Mouse (Mus musculus) 3134 (cell line): ENCODE measurements around the gene Smchd1.
"Not testable (repeated sequence)": the region's sequence is repeated elsewhere in the genome, so short reads cannot be mapped to it uniquely, and the experiment has no call there.

Experiments used
- DNase-seq: peaks from one replicate; pipeline ENCODE4 v3.0.0-alpha.2; 2011; ENCODE audit warnings: low spot score; ENCODE audit not compliant: insufficient read length; ENCODE audit errors: extremely low read depth

Smchd1 gene

DNA sequence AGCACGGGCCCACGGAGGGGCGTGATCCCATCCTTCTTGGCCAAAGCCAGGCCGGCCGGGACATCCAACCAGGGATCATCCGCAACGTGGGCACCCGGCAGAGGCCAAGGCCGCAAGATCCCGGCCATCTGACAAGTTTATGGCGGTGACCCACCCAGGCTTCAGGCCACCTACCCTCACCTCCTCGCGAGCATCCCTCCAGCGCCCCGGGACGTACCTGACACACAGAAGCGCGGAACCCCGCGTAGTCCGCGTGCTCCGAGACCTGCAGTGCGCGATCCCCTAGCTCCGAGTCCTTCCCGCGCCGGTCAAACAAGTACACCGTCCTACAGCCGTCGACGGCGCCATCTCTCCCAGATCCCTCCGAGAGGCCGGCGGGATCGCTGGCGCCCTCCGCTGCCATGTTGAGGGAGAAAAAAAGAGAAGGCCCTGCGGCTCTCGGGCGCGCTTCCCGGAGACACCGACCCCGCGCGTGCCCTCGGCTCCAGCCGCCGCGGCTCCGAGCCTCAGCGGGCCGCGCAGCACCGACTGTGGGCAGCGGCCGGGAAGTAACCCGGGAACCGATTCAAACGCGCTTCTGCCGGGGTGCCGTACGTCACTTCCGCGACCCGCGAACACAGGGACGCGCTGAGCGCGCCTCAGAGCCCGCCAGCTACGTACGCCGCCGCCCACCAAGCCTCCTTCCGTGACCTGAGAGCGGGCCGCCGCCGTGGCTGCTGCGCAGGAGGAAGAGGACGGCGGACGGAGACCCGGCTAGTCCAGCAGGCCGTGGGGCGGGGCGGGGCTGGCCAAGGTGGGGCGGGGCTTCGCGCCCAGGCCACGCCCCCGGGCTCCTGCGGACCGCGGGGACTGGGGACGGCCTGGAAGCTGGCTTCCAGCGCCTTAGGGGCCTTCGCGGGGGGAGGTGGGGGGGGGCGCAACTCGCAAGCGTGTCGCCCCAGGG is at the start of gene Smchd1:
Gene Smchd1, minus strand, starts transcription at position 582 of the 943 bp plus-strand sequence.
- peak; percentile 98 for DNase-seq

DNA sequence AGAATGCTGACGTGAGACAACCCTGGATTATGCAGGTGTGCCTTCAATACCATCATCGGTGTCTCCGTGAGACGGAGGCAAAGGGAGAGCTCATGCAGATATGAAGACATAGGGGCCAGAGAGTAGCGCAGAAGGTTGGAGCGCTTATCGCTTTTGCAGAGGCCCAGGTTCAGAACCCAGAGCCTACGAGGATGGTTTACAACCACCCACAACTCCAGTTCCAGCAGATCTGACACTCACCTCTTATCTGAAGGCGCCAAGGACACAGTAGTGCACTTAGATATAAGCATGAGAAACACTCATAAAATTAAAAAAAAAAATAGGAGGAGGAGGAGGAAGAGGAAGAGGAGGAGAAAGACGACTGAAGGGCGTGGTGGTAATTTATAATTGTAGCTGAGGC is 35.2 kb upstream of the Smchd1 start:
- DNase-seq, result no peak

DNA sequence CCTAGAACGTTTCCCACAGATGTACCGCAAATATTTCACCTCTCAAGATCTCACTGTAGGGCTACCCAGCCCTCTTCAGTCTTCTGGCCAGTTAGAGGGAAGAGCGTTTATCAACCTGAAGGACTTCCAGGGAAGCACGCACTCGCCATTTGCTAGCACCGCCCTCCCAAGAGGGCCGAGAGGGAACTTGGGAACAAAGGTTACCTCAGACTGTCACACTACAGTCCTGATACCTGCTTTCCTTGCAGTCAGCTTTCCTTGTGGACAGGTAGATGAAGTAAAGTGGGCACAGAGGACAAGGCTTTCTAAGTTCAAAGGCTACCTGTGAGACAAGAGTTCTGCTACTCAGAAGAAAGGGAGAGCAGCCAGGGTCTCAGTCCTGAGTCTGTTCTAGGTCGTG is 31.7 kb upstream of the Smchd1 start:
- DNase-seq, result no peak

DNA sequence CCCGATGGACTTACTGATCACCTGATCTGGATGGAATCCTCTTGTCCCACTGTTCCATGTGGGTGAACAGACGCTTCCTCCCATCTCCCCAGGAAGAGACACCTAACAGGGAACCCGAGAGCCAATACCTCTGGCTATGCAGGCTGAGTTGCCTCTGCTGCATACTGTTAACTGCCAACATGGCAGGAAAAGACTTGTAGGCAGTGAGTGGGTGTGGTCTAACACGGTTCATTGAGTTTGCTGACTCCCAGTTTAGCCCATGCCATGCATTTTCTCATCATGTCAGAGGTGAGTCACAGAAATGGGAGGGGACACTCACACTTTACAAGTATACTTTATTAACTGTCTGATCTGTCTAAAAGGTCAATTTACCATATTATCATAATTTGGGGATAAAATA is 20.6 kb upstream of the Smchd1 start:
- DNase-seq, result peak; percentile 21

DNA sequence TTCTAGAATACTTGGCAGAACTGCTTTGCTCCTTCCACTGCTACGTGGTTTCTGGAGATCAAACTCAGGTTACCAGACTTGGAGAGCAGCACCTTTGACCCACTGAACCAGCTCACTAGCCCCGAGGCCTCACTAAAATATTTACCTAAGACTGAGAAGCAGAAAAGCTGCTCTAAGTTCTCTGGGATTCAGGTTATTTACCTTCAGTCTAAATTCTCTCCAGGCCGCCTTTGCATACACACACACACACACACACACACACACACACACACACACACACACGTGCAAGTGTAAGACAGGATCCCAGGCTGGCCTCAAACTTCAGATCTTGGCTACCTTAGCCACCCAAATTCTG is 16.2 kb upstream of the Smchd1 start:
- DNase-seq, result no peak

DNA sequence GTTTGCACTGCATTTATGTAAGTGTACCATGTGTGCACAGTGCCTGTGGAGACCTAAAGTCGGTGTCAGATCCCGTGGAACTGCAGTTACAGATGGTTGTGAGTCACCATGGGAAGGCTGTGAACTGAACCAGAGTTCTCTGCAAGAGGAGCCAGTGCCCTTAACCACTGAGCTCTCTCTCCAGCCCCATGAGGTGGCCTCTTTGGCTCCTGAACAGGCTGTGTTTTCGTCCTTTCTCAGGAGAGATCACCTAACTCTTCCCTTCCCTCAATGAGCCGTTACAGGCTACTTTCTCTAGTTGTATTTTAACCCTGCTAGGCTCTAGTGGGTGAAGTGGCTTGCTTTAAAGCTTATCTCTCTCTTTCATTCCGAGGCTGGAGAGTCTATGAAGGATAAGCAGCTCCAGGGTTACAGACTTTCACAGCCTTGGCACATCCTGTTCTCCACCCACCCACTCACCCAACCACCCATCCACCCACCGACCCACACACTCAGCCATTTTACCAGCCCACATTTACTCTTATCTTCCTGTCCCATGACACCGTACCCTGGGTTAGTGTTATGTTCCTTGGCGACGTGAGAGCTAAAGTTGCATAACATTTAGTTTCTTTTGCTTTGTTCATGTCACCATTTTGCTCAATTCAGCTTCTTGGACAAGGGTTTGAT is 15.7 kb upstream of the Smchd1 start:
- no peak for DNase-seq

DNA sequence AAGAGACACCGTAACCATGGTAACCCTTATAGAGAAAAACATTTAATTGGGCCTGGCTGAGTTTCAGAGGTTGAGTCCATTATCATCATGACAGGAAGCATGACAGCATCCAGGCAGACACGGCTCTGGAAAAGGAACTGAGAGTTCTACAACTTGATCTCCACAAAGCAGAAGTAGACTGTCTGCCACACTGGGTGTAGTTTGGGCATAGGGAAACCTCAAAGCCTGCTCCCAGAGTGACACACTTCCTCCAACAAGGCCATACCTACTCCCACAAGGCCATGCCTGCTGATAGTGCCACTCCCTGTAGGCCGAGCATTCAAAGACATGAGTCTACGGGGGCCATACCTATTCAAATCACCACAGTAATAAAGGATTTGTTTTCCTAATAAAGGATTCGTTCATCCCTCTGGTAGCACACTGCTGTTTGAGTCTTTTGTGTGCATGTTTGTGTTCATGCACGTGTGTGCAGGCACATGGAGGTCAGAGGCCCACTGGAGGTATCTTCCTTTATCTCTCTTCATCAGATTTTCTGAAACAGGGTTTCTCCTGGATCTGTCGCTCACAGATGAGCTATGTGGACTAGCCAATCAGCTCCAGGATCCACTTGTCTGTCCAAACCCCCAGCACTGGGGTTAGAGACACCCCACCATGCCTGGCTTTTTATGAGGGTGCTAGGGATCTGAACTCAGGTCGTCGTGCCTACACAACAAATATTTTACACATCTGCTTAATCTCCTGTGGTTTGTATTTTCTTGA is 14.7 kb upstream of the Smchd1 start:
- no peak for DNase-seq

DNA sequence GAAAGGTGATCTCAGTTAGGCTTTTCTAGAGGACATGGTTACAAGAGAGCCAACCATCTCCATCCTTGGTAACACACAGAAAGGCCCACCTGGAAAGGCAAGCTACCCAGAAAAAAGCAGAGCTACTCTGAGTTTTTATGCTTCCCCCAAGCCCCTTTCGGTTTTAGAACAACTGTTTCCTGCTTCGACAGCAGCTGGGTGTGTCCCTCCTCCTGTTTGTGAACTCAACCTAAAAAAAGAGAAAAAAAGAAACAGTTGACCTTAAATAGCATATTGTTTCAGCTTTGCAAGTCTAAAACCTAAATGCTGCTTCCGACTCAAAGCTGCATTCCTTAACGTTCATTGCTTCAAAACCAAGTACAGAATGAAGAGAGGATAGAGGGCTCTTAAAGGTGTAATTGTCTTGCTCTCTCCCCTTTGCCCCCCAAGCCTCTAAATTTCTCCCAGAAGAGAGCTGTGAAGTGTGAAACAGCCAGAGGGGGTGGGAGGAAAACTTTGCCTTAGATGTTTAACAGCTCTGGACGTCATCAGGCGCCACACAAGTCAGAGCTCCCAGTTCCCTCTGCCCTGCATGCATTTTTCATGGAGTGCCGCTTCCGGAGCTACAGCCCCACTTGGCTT is 11.2 kb upstream of the Smchd1 start:
- no peak for DNase-seq

DNA sequence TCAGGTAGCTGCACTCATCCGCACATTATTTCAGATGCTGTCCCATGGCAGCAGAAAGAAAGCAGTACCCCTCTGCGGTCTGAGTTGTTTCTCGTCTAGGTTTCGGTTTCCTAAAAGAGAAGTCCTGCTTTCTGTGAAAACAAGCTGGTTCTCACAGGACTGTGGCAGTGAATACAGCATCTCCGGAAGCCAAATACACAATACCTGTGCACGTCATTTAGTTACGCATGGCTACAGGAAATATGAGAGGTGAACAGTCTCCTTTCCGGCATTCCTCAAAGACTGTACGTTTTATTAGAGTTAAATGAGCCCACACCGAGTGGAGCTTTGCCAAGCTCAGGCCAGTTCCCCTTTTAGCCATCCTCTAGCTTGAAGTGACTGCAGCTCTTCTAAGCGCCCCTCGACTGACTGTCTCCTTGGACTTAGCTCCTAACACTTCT is 10.7 kb upstream of the Smchd1 start:
- no peak for DNase-seq

DNA sequence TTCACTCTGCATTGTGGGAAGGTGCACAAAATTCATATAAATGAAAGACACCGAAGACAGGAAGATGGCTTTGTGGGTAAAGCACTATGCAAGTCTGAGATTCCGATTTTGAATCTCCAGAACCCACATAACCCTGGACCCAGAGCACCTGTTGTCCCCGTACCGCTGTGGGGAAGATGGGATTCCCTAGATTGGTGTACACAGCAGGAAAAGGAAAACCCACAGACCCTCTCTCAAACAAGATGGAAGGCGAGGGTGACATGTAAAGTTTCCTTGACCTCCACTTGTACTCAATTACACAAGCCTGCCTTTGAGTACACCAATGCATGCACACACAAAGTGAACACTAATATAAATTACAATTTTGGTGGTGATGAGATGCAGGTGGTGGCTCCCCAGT is 9.6 kb upstream of the Smchd1 start:
- no peak for DNase-seq

DNA sequence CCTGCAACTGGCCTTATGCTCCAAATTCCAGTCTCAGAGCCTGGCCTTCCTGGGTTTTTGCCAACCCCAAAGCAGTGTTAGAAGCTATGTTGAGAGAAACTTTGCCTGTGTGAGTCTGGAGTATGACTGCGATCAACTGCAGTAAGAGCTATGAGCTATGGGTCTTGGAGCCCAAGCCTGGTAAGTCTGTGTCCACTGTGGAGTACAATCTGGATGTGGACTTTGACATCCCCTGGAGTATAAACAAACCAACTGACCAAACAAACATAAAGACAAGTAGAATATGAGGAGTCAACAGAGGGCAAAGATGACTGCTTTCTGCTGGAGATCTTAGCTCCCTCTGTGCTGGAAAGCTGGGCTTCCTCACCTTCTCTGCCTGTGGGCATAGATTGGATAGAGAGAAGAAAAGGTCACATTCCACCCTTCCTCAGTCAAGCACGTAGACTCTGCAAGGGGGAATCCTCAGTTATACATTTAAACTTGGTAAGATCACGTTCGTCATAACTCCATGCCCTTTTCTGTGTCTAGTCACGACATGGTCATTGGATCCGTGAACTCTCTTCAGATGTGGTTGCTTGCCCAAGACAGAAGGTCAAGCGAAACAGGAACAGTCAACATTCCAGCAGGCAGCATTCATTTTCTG is 8.4 kb upstream of the Smchd1 start:
- DNase-seq, result no peak

DNA sequence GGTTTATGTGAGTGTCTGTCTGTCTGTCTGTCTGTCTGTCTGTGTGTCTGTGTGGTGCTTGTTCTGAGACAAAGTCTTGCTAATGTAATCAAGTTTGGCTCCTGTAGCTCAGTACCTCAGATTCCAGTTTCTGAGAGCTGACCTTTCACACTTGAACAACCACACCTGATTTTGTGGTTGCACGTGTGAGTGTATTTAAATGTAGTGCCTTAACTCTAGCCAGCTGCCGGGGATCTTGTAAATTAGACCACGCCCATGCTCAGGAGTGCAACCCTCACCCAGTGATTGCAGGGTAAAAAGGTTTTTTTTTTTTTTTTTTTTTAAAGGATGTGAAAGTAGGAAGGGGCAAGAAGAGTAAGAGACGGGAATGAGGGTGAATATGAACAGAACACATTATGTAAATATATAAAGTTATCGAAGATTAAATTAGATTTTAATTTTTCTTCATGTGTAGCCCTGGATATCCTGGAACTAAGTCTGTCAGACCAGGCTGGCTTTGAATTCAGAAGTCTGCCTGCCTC is 4.3 kb upstream of the Smchd1 start:
- DNase-seq, result no peak

DNA sequence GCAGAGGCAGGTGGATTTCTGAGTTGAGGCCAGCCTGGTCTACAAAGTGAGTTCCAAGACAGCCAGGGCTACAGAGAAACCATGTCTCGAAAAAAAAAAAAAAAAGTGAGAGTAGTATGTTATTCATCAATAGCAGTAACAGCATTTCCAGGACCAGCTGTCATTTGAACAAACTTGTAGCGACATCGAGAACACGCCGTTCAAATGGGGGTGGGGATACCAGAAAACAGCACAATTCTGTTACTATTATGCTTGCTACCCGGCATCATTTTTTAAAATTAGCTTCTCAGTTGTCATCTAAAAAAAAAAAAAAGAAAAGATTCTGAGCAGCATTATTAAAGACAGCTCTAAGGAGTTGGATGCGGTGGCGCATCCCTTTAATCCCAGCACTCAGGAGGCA is 2.3 kb upstream of the Smchd1 start:
- DNase-seq, result no peak

DNA sequence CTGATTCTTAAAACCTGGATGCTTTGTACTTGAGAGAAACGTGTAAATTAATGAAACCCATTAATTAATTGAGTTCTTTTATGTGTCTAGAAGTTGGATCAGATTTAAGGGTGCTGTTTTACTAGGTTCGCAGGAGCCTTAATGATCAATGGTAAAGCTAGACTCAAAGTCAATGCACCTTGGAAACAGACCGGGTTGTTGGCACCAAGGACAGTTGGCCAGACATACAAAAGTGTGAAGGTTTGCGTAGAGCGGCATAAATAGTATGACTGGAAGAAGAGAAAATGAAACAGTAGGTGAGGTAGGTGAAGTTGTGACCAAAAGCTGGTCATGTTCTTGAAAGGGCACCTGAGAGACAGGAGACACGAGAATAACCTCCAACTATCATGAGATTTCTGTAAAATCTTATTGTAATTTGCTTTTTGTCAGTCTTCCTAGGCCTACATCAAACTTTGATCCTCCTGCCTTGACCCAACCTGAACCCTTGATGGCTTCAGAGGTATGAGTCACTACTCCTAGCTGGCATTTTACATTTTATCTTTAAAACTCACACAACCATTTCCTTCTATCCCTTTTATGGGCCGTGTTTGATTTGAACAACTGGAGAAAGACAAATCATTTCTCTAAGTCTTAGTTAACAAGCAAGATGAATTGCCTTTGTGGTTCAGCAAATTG is 1.3 kb upstream of the Smchd1 start:
- DNase-seq, result no peak

DNA sequence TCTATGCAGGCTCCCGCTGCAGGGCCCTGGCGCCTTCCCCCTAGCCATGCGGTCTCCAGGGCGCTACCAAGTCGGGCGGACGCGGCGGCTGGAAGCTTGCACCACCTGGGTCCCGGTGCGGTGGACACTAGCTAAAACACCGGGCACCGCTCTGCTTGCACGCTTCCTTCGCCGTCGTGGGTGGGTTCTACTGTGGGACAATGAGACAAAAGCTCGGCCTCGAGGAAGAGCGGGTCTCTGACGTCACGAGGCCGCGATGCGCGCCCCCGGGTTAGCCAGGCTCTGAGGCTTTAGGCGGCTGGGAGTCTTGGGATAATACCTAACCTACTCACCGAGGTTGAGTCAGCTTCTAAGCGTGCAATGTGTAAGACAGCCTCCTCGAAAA is 554 bp upstream of the Smchd1 start:
- DNase-seq, result peak; percentile 88

DNA sequence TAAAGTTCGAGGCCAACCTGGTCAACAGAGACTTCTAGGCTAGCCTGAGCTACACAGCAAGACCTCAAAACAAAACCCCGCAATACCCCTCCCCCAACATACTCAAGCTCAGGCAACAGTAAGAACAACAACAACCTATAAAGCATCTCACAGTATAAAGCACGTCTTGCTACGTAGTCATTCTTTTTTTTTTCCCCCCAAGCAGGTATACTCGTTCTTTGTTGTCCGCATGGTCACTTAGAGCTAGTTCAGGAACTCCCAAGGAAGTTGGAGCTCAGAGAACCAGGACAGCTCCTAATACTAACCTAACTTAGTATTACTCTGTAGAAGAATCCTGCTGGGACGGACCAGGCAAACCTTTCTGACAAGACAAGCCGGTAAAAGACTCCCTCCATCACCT is 1.0 kb downstream of the Smchd1 start:
- no peak for DNase-seq

DNA sequence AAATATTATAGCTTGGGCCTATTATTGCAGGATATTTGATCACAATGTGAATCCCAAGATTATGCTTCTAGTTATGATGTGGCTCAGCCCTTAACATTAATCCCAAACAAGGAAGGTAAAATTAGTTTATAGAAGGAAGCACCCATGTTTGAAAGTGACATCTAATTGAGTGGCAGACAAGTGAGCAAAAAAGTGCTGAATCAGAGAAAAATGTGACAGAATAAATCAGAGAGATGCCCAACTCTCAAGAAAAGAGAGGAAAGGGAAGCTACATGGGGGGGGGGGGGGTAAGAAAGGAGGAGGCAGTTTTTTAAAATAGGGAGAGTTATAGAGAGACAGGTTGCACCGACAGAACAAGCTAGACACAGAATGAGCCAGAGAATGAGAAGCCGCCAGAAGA is 3.9 kb downstream of the Smchd1 start:
- DNase-seq, result no peak

DNA sequence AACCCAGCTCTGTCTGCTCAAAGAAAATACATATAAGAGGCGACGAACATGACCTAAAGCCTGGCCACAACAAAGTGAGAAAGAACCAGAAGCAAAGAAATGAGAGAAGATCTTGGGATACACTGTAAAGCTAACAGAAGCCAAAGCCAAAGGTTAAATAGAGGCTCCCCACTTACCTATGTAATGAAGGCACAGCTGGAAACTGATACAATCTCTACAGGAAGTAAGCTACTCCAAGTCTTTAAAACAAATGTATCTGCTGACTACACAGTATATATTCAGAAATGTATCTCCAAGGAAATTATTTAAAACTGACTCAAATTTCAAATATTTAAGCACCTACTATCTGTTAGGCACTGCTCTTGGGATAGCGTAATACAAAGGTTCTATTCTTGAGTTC is 14.8 kb downstream of the Smchd1 start:
- DNase-seq, result no peak

DNA sequence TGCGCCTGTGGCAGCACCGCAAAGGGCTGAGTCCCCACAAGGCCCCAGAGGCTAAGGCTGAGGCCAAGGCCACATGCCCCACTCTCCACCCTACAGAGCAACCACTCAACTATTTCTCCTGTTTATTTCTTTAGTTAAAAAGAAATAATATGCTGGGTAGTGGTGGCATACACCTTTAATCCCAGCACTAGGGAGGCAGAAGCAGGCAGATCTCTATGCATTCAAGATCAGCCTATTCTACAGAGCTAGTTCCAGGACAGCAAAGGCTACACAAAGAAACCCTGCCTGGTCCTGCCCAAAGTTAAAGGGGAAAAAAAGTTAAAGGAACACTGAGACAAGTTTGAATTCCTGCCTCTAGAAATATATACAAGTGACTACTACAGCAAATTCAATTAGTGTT is 15.3 kb downstream of the Smchd1 start, which contains the start of gene Gm4707:
Gene Gm4707, minus strand, starts transcription at position 101 of the 400 bp plus-strand sequence.
- DNase-seq, result no peak

DNA sequence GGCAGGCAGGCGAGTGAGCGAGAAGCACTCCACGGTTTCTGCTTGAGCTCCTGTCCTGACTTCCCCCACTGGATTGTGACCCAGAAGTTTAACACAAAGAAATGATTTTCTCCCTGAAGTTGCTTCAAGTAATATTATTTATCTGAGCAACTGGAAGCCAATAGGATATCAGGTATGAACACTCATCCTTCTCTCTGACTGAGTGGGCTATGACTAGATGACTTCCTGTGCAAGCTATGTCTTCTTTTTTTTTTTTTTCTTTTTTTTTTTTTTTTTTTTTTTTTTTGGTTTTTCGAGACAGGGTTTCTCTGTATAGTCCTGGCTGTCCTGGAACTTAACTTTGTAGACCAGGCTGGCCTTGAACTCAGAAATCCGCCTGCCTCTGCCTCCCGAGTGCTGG is 17.8 kb downstream of the Smchd1 start:
- not testable (repeated sequence) for DNase-seq
